Mouse (Mus musculus): ENCODE measurements around the gene Aloxe3. TPM values are rescaled to one million over a fixed set of nuclear protein-coding genes. Genes with fewer than 3 reads are reported as not detected.

Aloxe3 gene
- polyA plus RNA-seq, 1 experiment from 2014 or later = 1.9 TPM

DNA sequence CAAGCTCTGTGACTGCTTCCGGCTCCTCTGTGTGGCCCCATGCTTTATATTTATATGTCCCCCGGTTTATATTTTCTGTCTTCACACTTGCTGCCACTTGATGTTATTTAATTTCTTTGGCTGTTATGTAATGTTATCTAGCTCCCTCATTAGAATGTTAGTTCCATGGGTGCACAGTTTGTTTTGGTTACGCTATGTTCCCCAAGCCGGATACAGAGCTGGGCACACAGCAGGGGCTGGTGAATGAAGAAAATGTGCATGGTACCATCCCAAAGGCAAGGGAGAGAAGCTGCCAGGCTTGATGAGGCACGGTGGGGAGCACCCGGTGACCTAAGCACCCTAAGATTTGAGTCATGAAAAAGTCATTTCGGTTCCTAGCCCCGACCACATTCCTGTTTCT lies 28.1 kb downstream of the Aloxe3 start:
- DNase-seq (ENCODE audit: low spot score) (no peak), ATAC-seq (ENCODE audit: low read depth) (no peak)
- Histone ChIP-seq H3K27me3 (replicated peaks; ENCODE audit: control insufficient read depth, insufficient read depth, low read length) (peaks cover 21% of the 10 kb centered on the region), H3K4me3 (ENCODE audit: low read depth, low read length) (no peak overlapping the region), H3K27ac (replicated peaks; ENCODE audit: low read depth, low read length) (no peak overlapping the region), H3K9me3 (ENCODE audit: control insufficient read depth, low read length) (no peaks in the 10 kb centered on the region), H3K9ac (ENCODE audit: low read depth, low read length) (no peak overlapping the region), H3K4me1 (ENCODE audit: control insufficient read depth, insufficient read depth, low read length) (peaks cover 11% of the 10 kb centered on the region), H3K36me3 (ENCODE audit: control insufficient read depth, insufficient read depth, low read length) (no peaks in the 10 kb centered on the region), H3K4me2 (ENCODE audit: low read depth, low read length) (no peak overlapping the region)
- 71% methylated on average over 8 of the region's 8 CpGs for WGBS

DNA sequence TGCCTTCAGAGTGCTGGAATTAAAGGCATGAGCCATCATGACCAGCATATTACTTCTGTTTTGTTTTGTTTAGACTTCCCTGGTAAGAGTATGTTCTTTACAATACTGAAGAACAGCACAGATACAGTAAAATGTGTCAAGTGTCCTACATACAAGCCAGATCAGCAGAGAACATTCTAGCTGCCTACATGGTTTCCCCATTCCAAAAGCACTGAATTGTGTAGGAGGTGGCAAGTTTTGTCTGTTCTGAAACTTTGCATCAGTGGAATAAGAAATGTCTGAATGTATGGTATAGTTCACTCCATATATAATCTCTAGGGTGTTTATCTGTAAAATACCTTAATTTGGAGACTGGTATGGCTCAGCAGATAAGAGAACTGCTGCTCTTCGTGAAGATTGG lies 29.7 kb downstream of the Aloxe3 start:
- H3K4me1 ChIP-seq (ENCODE audit: control insufficient read depth, insufficient read depth, low read length) = peaks cover 11% of the 10 kb centered on the region
- no peaks in the 10 kb centered on the region for H3K36me3 ChIP-seq (ENCODE audit: control insufficient read depth, insufficient read depth, low read length)
- ATAC-seq (ENCODE audit: low read depth) (no peak), DNase-seq (ENCODE audit: low spot score) (no peak)
- H3K4me3 ChIP-seq (ENCODE audit: low read depth, low read length) = no peak overlapping the region
- peaks cover 21% of the 10 kb centered on the region for H3K27me3 ChIP-seq (replicated peaks; ENCODE audit: control insufficient read depth, insufficient read depth, low read length)
- 37% methylated on average over 1 of the region's 1 CpGs for WGBS
- no peak overlapping the region for H3K4me2 ChIP-seq (ENCODE audit: low read depth, low read length)
- no peak overlapping the region for H3K27ac ChIP-seq (replicated peaks; ENCODE audit: low read depth, low read length)
- H3K9me3 ChIP-seq (ENCODE audit: control insufficient read depth, low read length) = no peaks in the 10 kb centered on the region
- H3K9ac ChIP-seq (ENCODE audit: low read depth, low read length) = no peak overlapping the region

DNA sequence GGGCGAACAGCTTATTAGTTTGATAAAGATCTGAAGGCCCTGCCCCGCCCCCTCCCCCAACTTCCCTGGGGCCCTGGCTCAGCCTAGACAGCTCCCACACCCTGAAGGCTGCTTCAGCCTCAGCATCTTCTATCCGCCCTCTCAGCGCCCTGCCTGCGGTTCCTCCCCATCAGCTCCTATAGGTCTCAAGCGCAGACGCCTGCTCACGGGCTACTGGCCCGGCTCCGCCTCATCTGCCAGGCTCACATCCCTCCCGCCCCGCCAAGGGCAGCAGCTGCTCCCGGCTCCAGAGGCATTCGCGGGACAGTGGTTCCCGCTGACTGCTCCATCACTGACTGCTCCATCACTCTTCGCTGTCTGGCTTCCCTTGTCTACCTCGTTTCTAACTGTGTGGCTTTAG lies 31.1 kb downstream of the Aloxe3 start, which contains the start of gene Alox12b:
Gene Alox12b (plus strand): TSS at position 190 of the 400 bp plus-strand sequence.
- no peak within 1 kb of the TSS; the same call in 1 of the 2 replicates for H3K9ac ChIP-seq (ENCODE audit: low read depth, low read length)
- ATAC-seq (ENCODE audit: low read depth) = peak; percentile 76; the same call in 1 of the 2 replicates

DNA sequence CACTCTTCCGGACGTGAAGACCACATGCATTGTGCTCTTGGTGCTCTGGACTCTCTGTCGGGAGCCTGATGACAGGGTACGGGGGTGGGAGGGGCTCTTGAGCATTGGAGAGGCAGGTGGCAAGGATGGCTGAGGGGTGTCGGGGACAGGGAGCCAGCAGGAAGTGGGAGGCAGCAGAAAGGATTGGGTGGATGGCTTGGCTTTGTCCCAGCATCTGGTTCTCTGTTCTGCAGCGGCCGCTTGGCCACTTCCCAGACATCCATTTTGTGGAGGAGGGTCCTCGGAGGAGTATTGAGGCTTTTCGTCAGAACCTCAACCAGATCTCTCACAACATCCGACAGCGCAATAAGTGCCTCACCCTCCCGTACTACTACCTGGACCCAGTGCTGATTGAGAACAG lies 43.6 kb downstream of the Aloxe3 start:
- Histone ChIP-seq H3K9me3 (ENCODE audit: control insufficient read depth, low read length) (no peaks in the 10 kb centered on the region), H3K27ac (replicated peaks; ENCODE audit: low read depth, low read length) (no peak overlapping the region), H3K4me3 (ENCODE audit: low read depth, low read length) (no peak overlapping the region), H3K4me1 (ENCODE audit: control insufficient read depth, insufficient read depth, low read length) (no peaks in the 10 kb centered on the region), H3K4me2 (ENCODE audit: low read depth, low read length) (no peak overlapping the region), H3K9ac (ENCODE audit: low read depth, low read length) (no peak overlapping the region), H3K36me3 (ENCODE audit: control insufficient read depth, insufficient read depth, low read length) (no peaks in the 10 kb centered on the region), H3K27me3 (replicated peaks; ENCODE audit: control insufficient read depth, insufficient read depth, low read length) (no peaks in the 10 kb centered on the region)
- DNase-seq (ENCODE audit: low spot score) (no peak), ATAC-seq (ENCODE audit: low read depth) (no peak)
- WGBS = 84% methylated on average over 12 of the region's 12 CpGs

More for the DNA sequence above, 31.1 kb downstream of the Aloxe3 start, which contains the start of gene Alox12b:
- peak within 1 kb of the TSS; percentile 18 for H3K4me3 ChIP-seq (ENCODE audit: low read depth, low read length)
- no peaks in the 10 kb centered on the region for H3K9me3 ChIP-seq (ENCODE audit: control insufficient read depth, low read length)
- H3K27ac ChIP-seq (replicated peaks; ENCODE audit: low read depth, low read length) = no peak within 1 kb of the TSS
- peaks cover 6% of the 10 kb centered on the region; the same call in 1 of the 2 replicates for H3K4me1 ChIP-seq (ENCODE audit: control insufficient read depth, insufficient read depth, low read length)
- H3K27me3 ChIP-seq (replicated peaks; ENCODE audit: control insufficient read depth, insufficient read depth, low read length) = peaks cover 21% of the 10 kb centered on the region
- 2% methylated on average over 16 of the region's 18 CpGs for WGBS
- H3K36me3 ChIP-seq (ENCODE audit: control insufficient read depth, insufficient read depth, low read length) = no peaks in the 10 kb centered on the region
- DNase-seq (ENCODE audit: low spot score) = peak; percentile 64
- peak within 1 kb of the TSS; percentile 44 for H3K4me2 ChIP-seq (ENCODE audit: low read depth, low read length)

DNA sequence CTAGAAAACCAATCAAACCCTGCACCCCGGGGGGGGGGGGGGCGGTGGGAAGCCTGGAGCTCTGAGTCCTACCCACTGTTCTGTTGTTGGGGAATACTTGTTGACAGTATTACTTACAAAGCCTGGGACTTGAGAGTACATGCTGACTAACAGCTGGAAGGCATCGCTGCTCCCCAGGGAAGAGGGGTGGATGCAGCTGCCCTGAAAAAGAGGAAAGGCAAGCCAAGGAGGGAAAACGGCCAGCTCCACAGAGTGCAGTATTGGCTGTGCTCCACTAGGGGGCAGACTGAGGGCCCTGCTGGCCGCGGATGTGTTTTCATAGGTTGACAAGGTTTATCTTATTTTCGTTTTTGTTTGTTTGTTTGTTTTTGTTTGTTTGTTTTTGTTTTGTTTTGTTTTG lies 45.9 kb downstream of the Aloxe3 start:
- peak; percentile 57; the same call in 1 of the 2 replicates for ATAC-seq (ENCODE audit: low read depth)
- DNase-seq (ENCODE audit: low spot score) = peak; percentile 80
- Histone ChIP-seq H3K4me2 (ENCODE audit: low read depth, low read length) (no peak overlapping the region), H3K9me3 (ENCODE audit: control insufficient read depth, low read length) (no peaks in the 10 kb centered on the region), H3K36me3 (ENCODE audit: control insufficient read depth, insufficient read depth, low read length) (no peaks in the 10 kb centered on the region), H3K9ac (ENCODE audit: low read depth, low read length) (no peak overlapping the region), H3K4me3 (ENCODE audit: low read depth, low read length) (no peak overlapping the region), H3K27ac (replicated peaks; ENCODE audit: low read depth, low read length) (no peak overlapping the region), H3K4me1 (ENCODE audit: control insufficient read depth, insufficient read depth, low read length) (no peaks in the 10 kb centered on the region), H3K27me3 (replicated peaks; ENCODE audit: control insufficient read depth, insufficient read depth, low read length) (no peaks in the 10 kb centered on the region)
- 22% methylated on average over 7 of the region's 7 CpGs for WGBS

DNA sequence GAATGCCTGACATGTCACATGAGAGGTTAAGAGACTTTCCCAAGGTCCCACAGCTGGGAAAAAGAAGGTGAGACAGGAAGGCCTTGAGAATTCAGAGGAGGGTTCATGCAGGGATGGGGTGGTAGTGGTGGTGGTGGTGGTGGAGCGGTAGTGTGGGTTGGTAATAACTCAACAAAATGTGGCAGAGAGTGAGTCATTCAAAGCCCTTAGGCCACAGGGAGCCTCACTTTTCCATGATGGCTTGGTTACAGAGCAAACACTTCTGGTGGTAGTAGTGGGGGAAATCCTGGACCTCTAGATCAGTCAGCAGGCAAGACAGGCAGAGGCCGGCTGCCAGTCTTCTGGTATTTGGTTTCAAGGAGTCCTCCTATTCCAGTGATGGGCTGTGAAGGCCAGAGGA lies 46.9 kb downstream of the Aloxe3 start:
- Histone ChIP-seq H3K4me1 (ENCODE audit: control insufficient read depth, insufficient read depth, low read length) (no peaks in the 10 kb centered on the region), H3K4me2 (ENCODE audit: low read depth, low read length) (no peak overlapping the region), H3K9ac (ENCODE audit: low read depth, low read length) (no peak overlapping the region), H3K27ac (replicated peaks; ENCODE audit: low read depth, low read length) (no peak overlapping the region), H3K27me3 (replicated peaks; ENCODE audit: control insufficient read depth, insufficient read depth, low read length) (no peaks in the 10 kb centered on the region), H3K36me3 (ENCODE audit: control insufficient read depth, insufficient read depth, low read length) (no peaks in the 10 kb centered on the region), H3K4me3 (ENCODE audit: low read depth, low read length) (no peak overlapping the region), H3K9me3 (ENCODE audit: control insufficient read depth, low read length) (no peaks in the 10 kb centered on the region)
- DNase-seq (ENCODE audit: low spot score) (no peak), ATAC-seq (ENCODE audit: low read depth) (no peak)
- 88% methylated on average over 2 of the region's 2 CpGs for WGBS

DNA sequence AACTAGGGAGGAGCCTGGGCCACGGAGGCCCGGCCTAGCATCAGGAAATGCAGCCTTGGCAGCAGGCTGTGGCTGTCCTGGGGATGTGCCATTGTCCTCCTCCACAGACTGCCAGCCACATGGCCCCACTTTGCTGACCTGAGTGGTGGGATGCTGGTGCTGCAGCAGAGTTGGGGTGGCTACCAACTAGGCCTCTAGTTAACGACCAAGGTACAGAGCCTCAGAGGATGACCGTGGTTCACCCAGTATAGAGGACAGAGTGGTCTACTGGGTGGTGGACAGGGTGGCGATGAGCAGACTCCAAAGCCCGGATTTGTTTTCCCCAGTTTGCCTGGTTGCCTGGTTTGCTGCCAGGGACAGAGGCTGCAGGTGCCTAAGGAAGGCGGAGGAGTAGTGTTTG lies 49.0 kb downstream of the Aloxe3 start:
- H3K4me2 ChIP-seq (ENCODE audit: low read depth, low read length) = no peak overlapping the region
- H3K27me3 ChIP-seq (replicated peaks; ENCODE audit: control insufficient read depth, insufficient read depth, low read length) = no peaks in the 10 kb centered on the region
- ATAC-seq (ENCODE audit: low read depth) (no peak), DNase-seq (ENCODE audit: low spot score) (no peak)
- 85% methylated on average over 7 of the region's 7 CpGs for WGBS
- H3K9ac ChIP-seq (ENCODE audit: low read depth, low read length) = no peak overlapping the region
- H3K27ac ChIP-seq (replicated peaks; ENCODE audit: low read depth, low read length) = no peak overlapping the region
- no peaks in the 10 kb centered on the region for H3K4me1 ChIP-seq (ENCODE audit: control insufficient read depth, insufficient read depth, low read length)
- H3K36me3 ChIP-seq (ENCODE audit: control insufficient read depth, insufficient read depth, low read length) = no peaks in the 10 kb centered on the region
- no peak overlapping the region for H3K4me3 ChIP-seq (ENCODE audit: low read depth, low read length)
- H3K9me3 ChIP-seq (ENCODE audit: control insufficient read depth, low read length) = no peaks in the 10 kb centered on the region

DNA sequence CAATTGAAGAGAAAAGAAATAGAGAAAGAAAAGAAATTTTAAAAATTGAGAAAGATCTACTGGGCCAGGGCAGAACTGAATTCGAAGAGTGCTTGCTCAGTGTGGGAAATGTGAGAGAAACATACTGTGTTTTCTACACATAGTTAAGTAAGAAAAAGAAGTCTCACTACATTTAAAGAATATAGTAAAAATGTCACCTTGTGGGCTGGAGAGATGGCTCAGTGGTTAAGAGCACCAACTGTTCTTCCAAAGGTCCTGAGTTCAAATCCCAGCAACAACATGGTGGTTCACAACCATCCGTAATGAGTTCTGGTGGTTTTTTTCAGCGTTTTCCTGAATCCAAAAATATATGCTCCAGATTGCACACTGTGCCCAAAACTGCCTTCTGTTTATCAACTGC lies 52.8 kb downstream of the Aloxe3 start:
- 84% methylated on average over 3 of the region's 3 CpGs for WGBS
- Histone ChIP-seq H3K4me2 (ENCODE audit: low read depth, low read length) (no peak overlapping the region), H3K9me3 (ENCODE audit: control insufficient read depth, low read length) (no peaks in the 10 kb centered on the region), H3K4me3 (ENCODE audit: low read depth, low read length) (no peak overlapping the region), H3K27me3 (replicated peaks; ENCODE audit: control insufficient read depth, insufficient read depth, low read length) (no peaks in the 10 kb centered on the region), H3K27ac (replicated peaks; ENCODE audit: low read depth, low read length) (no peak overlapping the region), H3K36me3 (ENCODE audit: control insufficient read depth, insufficient read depth, low read length) (no peaks in the 10 kb centered on the region), H3K4me1 (ENCODE audit: control insufficient read depth, insufficient read depth, low read length) (no peaks in the 10 kb centered on the region), H3K9ac (ENCODE audit: low read depth, low read length) (no peak overlapping the region)
- DNase-seq (ENCODE audit: low spot score) = no peak
- no peak for ATAC-seq (ENCODE audit: low read depth)

DNA sequence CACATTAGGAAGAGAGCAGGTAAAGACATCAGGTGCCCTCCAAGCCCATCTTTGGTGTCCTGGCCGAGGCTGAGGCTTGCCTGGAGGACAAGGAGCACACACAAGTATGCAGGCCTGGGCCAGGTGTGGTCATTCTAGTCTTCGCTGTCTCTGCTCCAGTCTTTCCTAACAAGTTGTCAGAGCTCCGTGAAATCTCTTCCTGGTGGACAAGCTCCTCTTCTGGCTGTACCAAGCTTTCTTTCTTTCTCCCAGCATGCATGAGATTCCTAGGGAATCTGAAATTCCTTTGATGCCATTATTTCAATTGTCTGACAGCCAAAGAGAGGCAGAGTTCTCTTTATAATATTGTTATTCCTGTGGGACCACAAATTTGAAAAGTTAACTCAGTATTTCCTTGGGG lies 53.8 kb downstream of the Aloxe3 start:
- ATAC-seq (ENCODE audit: low read depth) (no peak), DNase-seq (ENCODE audit: low spot score) (no peak)
- no peak overlapping the region for H3K4me3 ChIP-seq (ENCODE audit: low read depth, low read length)
- no peak overlapping the region for H3K4me2 ChIP-seq (ENCODE audit: low read depth, low read length)
- no peak overlapping the region for H3K9ac ChIP-seq (ENCODE audit: low read depth, low read length)
- no peak overlapping the region for H3K27ac ChIP-seq (replicated peaks; ENCODE audit: low read depth, low read length)
- no peaks in the 10 kb centered on the region for H3K36me3 ChIP-seq (ENCODE audit: control insufficient read depth, insufficient read depth, low read length)
- H3K9me3 ChIP-seq (ENCODE audit: control insufficient read depth, low read length) = no peaks in the 10 kb centered on the region
- H3K27me3 ChIP-seq (replicated peaks; ENCODE audit: control insufficient read depth, insufficient read depth, low read length) = no peaks in the 10 kb centered on the region
- 56% methylated on average over 3 of the region's 3 CpGs for WGBS
- no peaks in the 10 kb centered on the region for H3K4me1 ChIP-seq (ENCODE audit: control insufficient read depth, insufficient read depth, low read length)

Data from embryonic facial prominence, embryonic 14.5 days (tissue).